Mouse (Mus musculus) MEL (cell line): Measurements from ENCODE around the gene Ap2a1.
A peak's percentile ranks its signal among the peaks of the same experiment; 100 is the strongest.

ENCODE experiments used
- CTCF ChIP-seq, 3 experiments: IDR thresholded peaks in 2 of 3; conservative IDR thresholded peaks in 1 of 3; 2 replicates each; pipeline ENCODE4 v1.5.1; 2011 to 2012; ENCODE audit warnings: low read length in 3 of 3, low read depth in 2 of 3, mild to moderate bottlenecking in 2 of 3, improper control_type of control experiment in 1 of 3, inconsistent platforms in 1 of 3, mixed read lengths in 1 of 3, moderate library complexity in 1 of 3; ENCODE audit not compliant: control insufficient read depth in 1 of 3, insufficient read depth in 1 of 3, poor library complexity in 1 of 3, severe bottlenecking in 1 of 3
- EP300 ChIP-seq, 2 experiments: IDR thresholded peaks; 2 replicates each; pipeline ENCODE4 v1.6.1; 2011; ENCODE audit warnings: improper control_type of control experiment in 2 of 2, low read length in 2 of 2, low read depth in 1 of 2, mild to moderate bottlenecking in 1 of 2
- KAT2A ChIP-seq: conservative IDR thresholded peaks from 2 replicates; pipeline ENCODE4 v1.6.1; 2012; ENCODE audit warnings: low read depth, low read length, improper control_type of control experiment, inconsistent platforms
- MAX ChIP-seq: IDR thresholded peaks from 2 replicates; pipeline ENCODE4 v1.6.1; 2011; ENCODE audit warnings: low read length, improper control_type of control experiment
- POLR2A ChIP-seq, 2 experiments: IDR thresholded peaks; 2 replicates each; pipeline ENCODE4 v1.6.1; 2011 to 2012; ENCODE audit warnings: low read length in 2 of 2, mild to moderate bottlenecking in 2 of 2, control low read depth in 1 of 2, improper control_type of control experiment in 1 of 2, low read depth in 1 of 2, moderate library complexity in 1 of 2; ENCODE audit not compliant: control insufficient read depth in 1 of 2, insufficient read depth in 1 of 2, poor library complexity in 1 of 2
- TAL1 ChIP-seq: IDR thresholded peaks from 2 replicates; pipeline ENCODE4 v1.6.1; 2012; ENCODE audit warnings: mild to moderate bottlenecking, inconsistent platforms, low read length, moderate library complexity, mixed read lengths
- TCF12 ChIP-seq: IDR thresholded peaks from 2 replicates; pipeline ENCODE4 v1.6.1; 2014; ENCODE audit warnings: low read depth, mild to moderate bottlenecking, inconsistent platforms, low read length, improper control_type of control experiment, moderate library complexity
- ZC3H11A ChIP-seq: IDR thresholded peaks from 2 replicates; pipeline ENCODE4 v1.6.1; 2012; ENCODE audit warnings: low read depth, mild to moderate bottlenecking, inconsistent platforms, low read length, improper control_type of control experiment

DNA sequence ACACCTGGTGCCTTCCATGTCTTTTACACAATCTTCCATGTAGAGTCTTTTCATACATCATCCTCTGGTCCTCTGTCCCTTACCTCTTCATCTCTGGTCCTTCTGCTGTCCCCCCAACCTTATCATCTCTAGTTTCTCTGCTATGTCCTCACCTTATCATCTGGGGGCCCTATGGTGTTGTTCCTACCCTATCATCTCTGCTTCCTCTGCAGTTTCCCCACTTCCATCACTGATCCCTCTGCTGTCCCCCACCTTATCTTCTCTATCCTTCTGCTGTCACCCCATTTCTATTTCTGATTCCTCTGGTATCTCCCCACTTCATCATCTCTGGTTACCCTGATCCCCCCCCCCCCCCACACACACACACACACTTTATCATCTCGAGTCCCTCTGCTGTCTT is 726 bp downstream of the Ap2a1 start:
- TF ChIP-seq KAT2A, result no peak
- TF ChIP-seq MAX, result peak; percentile 31; the same call in 1 of the 2 replicates
- TF ChIP-seq EP300 (IDR thresholded peaks at IDR 0.05; ENCODE audit: low read depth in 1 of 2, low read length in 2 of 2), result peak; percentile 82 to 87
- peak; percentile 78 for TF ChIP-seq TCF12
- TF ChIP-seq CTCF (IDR thresholded peaks at IDR 0.05 in 2 of 3, conservative IDR thresholded peaks at IDR 0.05 in 1 of 3; ENCODE audit: control insufficient read depth in 1 of 3, insufficient read depth in 1 of 3, low read depth in 2 of 3, low read length in 3 of 3, poor library complexity in 1 of 3, severe bottlenecking in 1 of 3), result no peak
- no peak for TF ChIP-seq ZC3H11A
- peak; percentile 49 for TF ChIP-seq TAL1
- no peak for TF ChIP-seq POLR2A (IDR thresholded peaks at IDR 0.05; ENCODE audit: control insufficient read depth in 1 of 2, insufficient read depth in 1 of 2, low read depth in 1 of 2, low read length in 2 of 2, poor library complexity in 1 of 2)
